Mouse (Mus musculus) bone marrow, adult 2 months (tissue): Measurements from ENCODE around the gene Fam198b.

Experiments
- CTCF ChIP-seq: fragments of 200-500 bp; IDR thresholded peaks from 2 replicates; pipeline ENCODE4 v1.5.1; 2011; ENCODE audit warnings: low read length, control low read depth; ENCODE audit not compliant: control insufficient read depth, insufficient read depth
- POLR2A ChIP-seq: fragments of 200-500 bp; IDR thresholded peaks from 2 replicates; pipeline ENCODE4 v1.6.1; 2011; ENCODE audit warnings: low read depth, mild to moderate bottlenecking, control low read depth, low read length, borderline replicate concordance; ENCODE audit not compliant: control insufficient read depth

- no peak for TF ChIP-seq CTCF
- no peak for TF ChIP-seq POLR2A
These were observed 109.8 kb downstream of the Fam198b start for GRCm38 (mm10) chr3:79994029-79994539.
